Mouse (Mus musculus) cerebral cortex, adult 2 months (tissue): ENCODE results near the gene Atp5c1.

Source experiments
- WGBS: fragments of 180-500 bp; shearing (Covaris S2); methylation state at CpG from one replicate; pipeline ENCODE4 v1.1.7; 2018; 5-methylcytosine and 5-hydroxymethylcytosine counted together

Atp5c1 gene

GRCm38 (mm10) chr2:10080310-10081010 is at the start of gene Atp5c1, which contains the start of gene Kin:
Gene Atp5c1 (minus strand): TSS chr2:10080510.
Gene Kin (plus strand): TSS chr2:10080593.
- under 1% methylated on average over 61 of the region's 61 CpGs for WGBS

GRCm38 (mm10) chr2:10128571-10128970 is 48.3 kb upstream of the Atp5c1 start:
- WGBS = 73% methylated on average over 4 of the region's 4 CpGs

GRCm38 (mm10) chr2:10127471-10127870 is 47.2 kb upstream of the Atp5c1 start:
- WGBS = 94% methylated on average over 5 of the region's 5 CpGs

GRCm38 (mm10) chr2:10126122-10126521 is 45.8 kb upstream of the Atp5c1 start:
- 93% methylated on average over 4 of the region's 4 CpGs for WGBS

GRCm38 (mm10) chr2:10121826-10122225 is 41.5 kb upstream of the Atp5c1 start:
- 62% methylated on average over 3 of the region's 3 CpGs for WGBS

GRCm38 (mm10) chr2:10119276-10119675 is 39.0 kb upstream of the Atp5c1 start:
- WGBS = 84% methylated on average over 8 of the region's 8 CpGs

- 64% methylated on average over 1 of the region's 1 CpGs for WGBS
These were observed 38.4 kb upstream of the Atp5c1 start for GRCm38 (mm10) chr2:10118751-10119150.

GRCm38 (mm10) chr2:10108535-10109189 is 28.4 kb upstream of the Atp5c1 start:
- WGBS = 81% methylated on average over 6 of the region's 6 CpGs

- WGBS = 31% methylated on average over 6 of the region's 6 CpGs
These were observed 20.9 kb upstream of the Atp5c1 start for GRCm38 (mm10) chr2:10101180-10101579.

- WGBS = 83% methylated on average over 2 of the region's 2 CpGs
These were observed 20.2 kb upstream of the Atp5c1 start for GRCm38 (mm10) chr2:10100471-10100870.

- WGBS = 35% methylated on average over 9 of the region's 9 CpGs
These were observed 18.4 kb upstream of the Atp5c1 start for GRCm38 (mm10) chr2:10098598-10099215.

GRCm38 (mm10) chr2:10094327-10095100 is 14.2 kb upstream of the Atp5c1 start:
- 91% methylated on average over 14 of the region's 14 CpGs for WGBS

- 70% methylated on average over 8 of the region's 8 CpGs for WGBS
These were observed 7.0 kb upstream of the Atp5c1 start for GRCm38 (mm10) chr2:10087256-10087850.

- WGBS = 71% methylated on average over 1 of the region's 1 CpGs
These were observed 2.4 kb upstream of the Atp5c1 start for GRCm38 (mm10) chr2:10082737-10083136.

GRCm38 (mm10) chr2:10081453-10082080 is 1.3 kb upstream of the Atp5c1 start:
- WGBS = 82% methylated on average over 5 of the region's 5 CpGs

- under 1% methylated on average over 28 of the region's 28 CpGs for WGBS
These were observed 483 bp downstream of the Atp5c1 start for GRCm38 (mm10) chr2:10079745-10080309.

- 47% methylated on average over 8 of the region's 8 CpGs for WGBS
These were observed 3.6 kb downstream of the Atp5c1 start for GRCm38 (mm10) chr2:10076675-10077074.

- 79% methylated on average over 7 of the region's 7 CpGs for WGBS
These were observed 5.8 kb downstream of the Atp5c1 start for GRCm38 (mm10) chr2:10074470-10074869.

GRCm38 (mm10) chr2:10071751-10072150 is 8.6 kb downstream of the Atp5c1 start:
- 51% methylated on average over 7 of the region's 7 CpGs for WGBS

- 82% methylated on average over 5 of the region's 5 CpGs for WGBS
These were observed 21.5 kb downstream of the Atp5c1 start for GRCm38 (mm10) chr2:10058836-10059235.

- WGBS = 90% methylated on average over 1 of the region's 1 CpGs
These were observed 28.3 kb downstream of the Atp5c1 start for GRCm38 (mm10) chr2:10051996-10052395.
